Comparison of ENCODE assay signal across 37 mouse cellular contexts in the genomic region with DNA sequence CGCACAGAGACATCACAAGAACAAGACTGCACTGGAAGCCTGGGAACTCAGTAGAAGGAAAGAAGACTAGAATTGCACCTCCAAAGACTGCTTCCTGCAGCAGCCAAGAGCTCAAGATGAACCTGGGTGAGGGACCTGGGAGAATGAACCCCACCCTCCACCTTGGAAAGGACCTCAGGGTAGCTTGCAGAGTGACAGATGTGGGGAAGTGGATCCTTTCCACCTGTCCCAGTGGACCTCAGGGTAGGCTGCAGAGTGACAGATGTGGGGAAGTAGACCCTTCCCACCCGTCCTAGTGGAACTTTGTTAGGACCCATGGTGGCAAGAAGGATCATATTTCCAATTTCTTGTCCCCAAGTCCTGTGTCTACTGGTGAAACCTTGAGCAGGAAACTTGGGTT. TPM values are rescaled to one million over a fixed set of nuclear protein-coding genes. Genes with fewer than 3 reads are reported as not detected.
DNase-seq lines count a peak whose midpoint lies in the region; ATAC-seq and TF ChIP-seq lines count a peak whose summit lies in the region.
"Had no signal": no experiment of that assay in that cellular context is flagged by ENCODE, and none has a peak within 500 bp of the region (broad histone marks: within the 10 kb centered on the region; RNA-seq: fewer than 3 reads in every experiment).

No protein-coding gene starts in this region.

- ATAC-seq in liver, postnatal 0 days = no peak
- ATAC-seq: forebrain, embryonic 14.5 days; hindbrain, embryonic 16.5 days; midbrain, embryonic 16.5 days had no signal

- no peak overlapping the region for H3K4me2 ChIP-seq in liver, postnatal 0 days (ENCODE audit: low read depth, low read length)
- H3K4me2 ChIP-seq: embryonic facial prominence, embryonic 12.5 days; heart, embryonic 13.5 days; lung, embryonic 14.5 days; neural tube, embryonic 13.5 days; stomach, embryonic 15.5 days had no signal

- H3K4me1 ChIP-seq in heart, adult 2 months (ENCODE audit: control insufficient read depth, insufficient read depth, low read length) = peaks cover 3% of the 10 kb centered on the region; the same call in 1 of the 2 replicates
- H3K4me1 ChIP-seq in spleen, adult 2 months (ENCODE audit: control insufficient read depth, insufficient read depth, insufficient read length) = peaks cover 22% of the 10 kb centered on the region; the same call in 1 of the 2 replicates
- H3K4me1 ChIP-seq in liver, postnatal 0 days (ENCODE audit: insufficient read depth) = peaks cover 28% of the 10 kb centered on the region
- H3K4me1 ChIP-seq: embryonic facial prominence, embryonic 12.5 days; neural tube, embryonic 13.5 days had no signal

- TF ChIP-seq POLR2A in heart, adult 2 months (IDR thresholded peaks at IDR 0.05; ENCODE audit: insufficient read depth, low read depth, low read length) = 0 out of 2 replicates have a peak, but pooled peaks have one; percentile 28
- no peak for TF ChIP-seq POLR2A in spleen, adult 2 months (IDR thresholded peaks at IDR 0.05; ENCODE audit: low read depth, low read length)

- no peak overlapping the region for H3K4me3 ChIP-seq in heart, adult 2 months
- H3K4me3 ChIP-seq in spleen, adult 2 months (ENCODE audit: extremely low read depth, insufficient read depth, insufficient read length) = no peak overlapping the region
- H3K4me3 ChIP-seq in liver, postnatal 0 days (ENCODE audit: low read depth, low read length) = no peak overlapping the region
- H3K4me3 ChIP-seq: embryonic facial prominence, embryonic 12.5 days; heart, embryonic 13.5 days; midbrain, embryonic 10.5 days; neural tube, embryonic 13.5 days; stomach, embryonic 15.5 days had no signal

- peaks cover 2% of the 10 kb centered on the region; the same call in 1 of the 2 replicates for H3K79me2 ChIP-seq in heart, adult 2 months (replicated peaks; ENCODE audit: control insufficient read depth, insufficient read depth, low read length)

- intact Hi-C loops in heart, adult 2 months (cut with DNase I) = no loop called here
- intact Hi-C loops in heart, postnatal 36 days (cut with DNase I) = no loop called here
- intact Hi-C loops in gastrocnemius, postnatal 36 days (cut with DNase I) = no loop called here

- H3K27me3 ChIP-seq in heart, adult 2 months (ENCODE audit: control insufficient read depth, insufficient read depth, low read length) = no peaks in the 10 kb centered on the region
- H3K27me3 ChIP-seq in spleen, adult 2 months (ENCODE audit: control insufficient read depth, insufficient read depth, low read length) = no peaks in the 10 kb centered on the region
- no peaks in the 10 kb centered on the region for H3K27me3 ChIP-seq in liver, postnatal 0 days (ENCODE audit: insufficient read depth, low read length)
- H3K27me3 ChIP-seq: embryonic facial prominence, embryonic 12.5 days; heart, embryonic 13.5 days; neural tube, embryonic 13.5 days; stomach, embryonic 15.5 days had no signal

- no peak overlapping the region for H3K9ac ChIP-seq in heart, adult 2 months (ENCODE audit: low read depth, low read length)
- H3K9ac ChIP-seq in liver, postnatal 0 days (replicated peaks) = no peak overlapping the region
- H3K9ac ChIP-seq: embryonic facial prominence, embryonic 12.5 days; heart, embryonic 13.5 days; lung, embryonic 14.5 days; neural tube, embryonic 13.5 days; stomach, embryonic 15.5 days had no signal

- H3K27ac ChIP-seq in heart, adult 2 months = no peak overlapping the region
- H3K27ac ChIP-seq in spleen, adult 2 months (ENCODE audit: insufficient read depth, low read length) = peak overlapping the region; percentile 22
- H3K27ac ChIP-seq in liver, postnatal 0 days (ENCODE audit: low read depth) = peak overlapping the region; percentile 62
- H3K27ac ChIP-seq: embryonic facial prominence, embryonic 12.5 days; heart, embryonic 13.5 days; kidney, postnatal 0 days; midbrain, embryonic 10.5 days; neural tube, embryonic 13.5 days; stomach, embryonic 15.5 days had no signal

- no peak for TF ChIP-seq EP300 in heart, adult 2 months (IDR thresholded peaks at IDR 0.05; ENCODE audit: insufficient read depth, low read depth, low read length)
- TF ChIP-seq EP300 in liver, postnatal 0 days (IDR thresholded peaks at IDR 0.05; ENCODE audit: low read depth) = no peak

- peaks cover 18% of the 10 kb centered on the region for H3K36me3 ChIP-seq in heart, adult 2 months (ENCODE audit: control insufficient read depth, insufficient read depth, low read length)
- H3K36me3 ChIP-seq in spleen, adult 2 months (ENCODE audit: control insufficient read depth, insufficient read depth, low read length) = peaks cover 35% of the 10 kb centered on the region
- peaks cover 38% of the 10 kb centered on the region for H3K36me3 ChIP-seq in liver, postnatal 0 days (replicated peaks; ENCODE audit: insufficient read depth, low read length)
- H3K36me3 ChIP-seq: neural tube, embryonic 13.5 days; stomach, embryonic 15.5 days had no signal

- TF ChIP-seq CTCF in heart, adult 2 months (IDR thresholded peaks at IDR 0.05) = no peak
- no peak for TF ChIP-seq CTCF in spleen, adult 2 months (IDR thresholded peaks at IDR 0.05; ENCODE audit: extremely low read depth, insufficient read depth, insufficient read length, insufficient replicate concordance)
- no peak for TF ChIP-seq CTCF in liver, postnatal 0 days (IDR thresholded peaks at IDR 0.05; ENCODE audit: low read depth)

- no peak for DNase-seq in heart, adult 2 months
- no peak for DNase-seq in heart, postnatal 36 days
- DNase-seq in spleen, adult 2 months (ENCODE audit: low read depth in 1 of 2, low spot score in 2 of 2) = no peak
- no peak for DNase-seq in spleen, postnatal 4 days (ENCODE audit: low spot score in 2 of 2)
- DNase-seq in liver, postnatal 0 days = no peak
- DNase-seq in gastrocnemius, postnatal 36 days = no peak
- DNase-seq in thymus, postnatal 25 days = no peak
- DNase-seq: adrenal gland, postnatal 25 days; cerebellum, adult 9-10 months; cerebellum, postnatal 36 days; gastrocnemius, postnatal 25 days; heart, postnatal 10 days; kidney, adult 8-10 months; kidney, postnatal 4 days; left cerebral cortex, postnatal 4 days; lung, embryonic 14.5 days; lung, postnatal 14 days; right cerebral cortex, postnatal 4 days had no signal

- 87% methylated on average over 2 of the region's 2 CpGs for WGBS in heart, adult 2 months
- 68% methylated on average over 2 of the region's 2 CpGs for WGBS in spleen, adult 2 months
- 56% methylated on average over 2 of the region's 2 CpGs for WGBS in liver, postnatal 0 days (ENCODE audit: insufficient replicate concordance)

- H3K9me3 ChIP-seq in liver, postnatal 0 days (ENCODE audit: low read length) = no peaks in the 10 kb centered on the region
- H3K9me3 ChIP-seq: embryonic facial prominence, embryonic 12.5 days; heart, embryonic 13.5 days; midbrain, embryonic 10.5 days; neural tube, embryonic 13.5 days; stomach, embryonic 15.5 days had no signal

RNA-seq across cellular contexts. Expression of gene Trim69, which starts 5.2 kb away (rescaled TPM):
- total RNA-seq in heart, adult 2 months (2021) = not detected
- 0.15 TPM in 1 of 2 replicates, not detected in the other for polyA plus RNA-seq in heart, adult 2 months (2012; rRNA removed)
- under 1 TPM in 1 of 2 experiments, not detected in 1; 0.14 TPM for total RNA-seq in heart, postnatal 36 days (2021)
- not detected in 2 replicates for polyA plus RNA-seq in spleen, adult 2 months (2012; rRNA removed)
- not detected in 2 replicates for polyA plus RNA-seq in liver, postnatal 0 days (2015; fragmentation: Nextera tagmentation; extraction: Ambion mirVana)
- not detected for total RNA-seq in gastrocnemius, postnatal 36 days (2021)
- total RNA-seq: adrenal gland, postnatal 25 days; gastrocnemius, adult 18-20 months; gastrocnemius, postnatal 25 days; heart, postnatal 10 days; layer of hippocampus, adult 8-10 months; layer of hippocampus, postnatal 25 days; left cerebral cortex, postnatal 4 days; megakaryocyte progenitor cell, adult 5-6 weeks had no signal
- polyA plus RNA-seq: embryonic facial prominence, embryonic 12.5 days; forebrain, embryonic 14.5 days; heart, embryonic 13.5 days; hindbrain, embryonic 11.5 days; intestine, embryonic 16.5 days; kidney, postnatal 0 days; lung, embryonic 14.5 days; midbrain, embryonic 10.5 days; midbrain, embryonic 16.5 days; neural tube, embryonic 13.5 days; stomach, embryonic 15.5 days had no signal

RNA-seq across cellular contexts. Expression of gene B2m, which starts 7.8 kb away (rescaled TPM):
- 100 to 1,000 TPM; 201 to 240 TPM for total RNA-seq in heart, adult 2 months (2021)
- polyA plus RNA-seq in heart, adult 2 months (2012; rRNA removed) = 400 and 574 TPM in 2 replicates
- 100 to 1,000 TPM; 162 to 248 TPM for total RNA-seq in heart, postnatal 36 days (2021)
- 1,293 and 1,365 TPM in 2 replicates for polyA plus RNA-seq in spleen, adult 2 months (2012; rRNA removed)
- 1,317 and 1,377 TPM in 2 replicates for polyA plus RNA-seq in liver, postnatal 0 days (2015; fragmentation: Nextera tagmentation; extraction: Ambion mirVana)
- total RNA-seq in gastrocnemius, postnatal 36 days (2021) = 10 to 100 TPM; 61.2 to 75.7 TPM

RNA-seq across cellular contexts. Expression of gene Patl2, which starts 30.7 kb away (rescaled TPM):
- total RNA-seq in heart, adult 2 months (2021) = not detected
- polyA plus RNA-seq in heart, adult 2 months (2012; rRNA removed) = not detected in 2 replicates
- not detected for total RNA-seq in heart, postnatal 36 days (2021)
- 0.06 and 0.11 TPM in 2 replicates for polyA plus RNA-seq in spleen, adult 2 months (2012; rRNA removed)
- 0.14 and 0.18 TPM in 2 replicates for polyA plus RNA-seq in liver, postnatal 0 days (2015; fragmentation: Nextera tagmentation; extraction: Ambion mirVana)
- total RNA-seq in gastrocnemius, postnatal 36 days (2021) = not detected
- total RNA-seq: adrenal gland, adult 18-20 months; adrenal gland, postnatal 25 days; gastrocnemius, adult 18-20 months; gastrocnemius, postnatal 25 days; heart, adult 8-10 months; heart, postnatal 10 days; layer of hippocampus, postnatal 25 days; left cerebral cortex, postnatal 4 days had no signal
- polyA plus RNA-seq: embryonic facial prominence, embryonic 12.5 days; forebrain, embryonic 14.5 days; heart, embryonic 13.5 days; lung, embryonic 14.5 days; midbrain, embryonic 10.5 days; midbrain, embryonic 16.5 days; neural tube, embryonic 13.5 days; stomach, embryonic 15.5 days had no signal

RNA-seq across cellular contexts. Expression of gene Terb2, which starts 30.8 kb away (rescaled TPM):
- total RNA-seq in heart, adult 2 months (2021) = not detected
- polyA plus RNA-seq in heart, adult 2 months (2012; rRNA removed) = not detected in 2 replicates
- not detected for total RNA-seq in heart, postnatal 36 days (2021)
- polyA plus RNA-seq in spleen, adult 2 months (2012; rRNA removed) = not detected in 2 replicates
- not detected in 2 replicates for polyA plus RNA-seq in liver, postnatal 0 days (2015; fragmentation: Nextera tagmentation; extraction: Ambion mirVana)
- not detected for total RNA-seq in gastrocnemius, postnatal 36 days (2021)
- total RNA-seq: adrenal gland, adult 18-20 months; adrenal gland, postnatal 25 days; gastrocnemius, adult 18-20 months; gastrocnemius, postnatal 25 days; heart, adult 8-10 months; heart, postnatal 10 days; layer of hippocampus, adult 8-10 months; layer of hippocampus, postnatal 25 days; left cerebral cortex, postnatal 4 days; megakaryocyte progenitor cell, adult 5-6 weeks had no signal
- polyA plus RNA-seq: embryonic facial prominence, embryonic 12.5 days; forebrain, embryonic 14.5 days; frontal cortex, adult 2 months; heart, embryonic 13.5 days; hindbrain, embryonic 11.5 days; hindbrain, embryonic 16.5 days; intestine, embryonic 16.5 days; kidney, postnatal 0 days; limb, embryonic 14.5 days; lung, embryonic 14.5 days; midbrain, embryonic 10.5 days; midbrain, embryonic 16.5 days; neural tube, embryonic 13.5 days; stomach, embryonic 15.5 days had no signal

RNA-seq across cellular contexts. Expression of gene Spg11, which starts 37.1 kb away (rescaled TPM):
- total RNA-seq in heart, adult 2 months (2021) = 10 to 100 TPM; 10.8 to 11.3 TPM
- polyA plus RNA-seq in heart, adult 2 months (2012; rRNA removed) = 3.8 and 6.7 TPM in 2 replicates
- 10 to 100 TPM; 10.7 to 11.0 TPM for total RNA-seq in heart, postnatal 36 days (2021)
- 7.1 and 8.5 TPM in 2 replicates for polyA plus RNA-seq in spleen, adult 2 months (2012; rRNA removed)
- 1.6 and 2.2 TPM in 2 replicates for polyA plus RNA-seq in liver, postnatal 0 days (2015; fragmentation: Nextera tagmentation; extraction: Ambion mirVana)
- 1 to 10 TPM; 4.1 to 4.8 TPM for total RNA-seq in gastrocnemius, postnatal 36 days (2021)
